Mouse (Mus musculus) kidney, embryonic 16.5 days (tissue): Measurements from ENCODE around the gene Il24. TPM values are rescaled to one million over a fixed set of nuclear protein-coding genes. Genes with fewer than 3 reads are reported as not detected.

Source experiments
- ATAC-seq: fragments of 200-750 bp; cut with Nextera tagmentation; 2 replicates; pipeline ENCODE4 v1.8.0; 2017; ENCODE audit warnings: moderate TSS enrichment; ENCODE audit not compliant: low FRiP score, low TSS enrichment
- H3K27ac ChIP-seq: fragments of 300-500 bp; sonication (generic); 2 replicates; pipeline ENCODE4 v1.5.1; 2014; ENCODE audit warnings: low read length
- H3K27me3 ChIP-seq: fragments of 300-500 bp; sonication (generic); 2 replicates; pipeline ENCODE4 v1.6.1; 2014; ENCODE audit warnings: low read length, control low read depth, mixed read lengths; ENCODE audit not compliant: insufficient read depth
- H3K36me3 ChIP-seq: fragments of 300-500 bp; sonication (generic); 2 replicates; pipeline ENCODE4 v1.6.1; 2014; ENCODE audit warnings: low read length, control low read depth, mixed read lengths; ENCODE audit not compliant: insufficient read depth
- H3K4me1 ChIP-seq: fragments of 300-500 bp; sonication (generic); 2 replicates; pipeline ENCODE4 v1.6.1; 2014; ENCODE audit warnings: low read length, control low read depth, mixed read lengths; ENCODE audit not compliant: insufficient read depth
- H3K4me2 ChIP-seq: fragments of 300-500 bp; sonication (generic); replicated peaks from 2 replicates; pipeline ENCODE4 v1.6.1; 2014; ENCODE audit warnings: low read depth, low read length
- H3K4me3 ChIP-seq: fragments of 300-500 bp; sonication (generic); 2 replicates; pipeline ENCODE4 v1.5.1; 2014; ENCODE audit warnings: mild to moderate bottlenecking, low read length
- H3K9ac ChIP-seq: fragments of 300-500 bp; sonication (generic); replicated peaks from 2 replicates; pipeline ENCODE4 v1.6.1; 2014; ENCODE audit warnings: low read length
- H3K9me3 ChIP-seq: fragments of 300-500 bp; sonication (generic); 2 replicates; pipeline ENCODE4 v1.6.1; 2016; ENCODE audit warnings: low read length, control low read depth
- WGBS: fragments of 180-500 bp; shearing (Covaris S2); extraction: QIAGEN DNeasy Blood & Tissue Kit; methylation state at CpG from one replicate; pipeline ENCODE4 v1.1.7; 2014; 5-methylcytosine and 5-hydroxymethylcytosine counted together
- polyA plus RNA-seq: library from polyadenylated mRNA; unstranded; fragments of >200 nt; fragmentation: Nextera tagmentation; extraction: Ambion mirVana; gene quantifications from 2 replicates; pipeline ENCODE4 v1.2.1, GENCODE M21; 2015

The Il24 gene
- polyA plus RNA-seq, 1 experiment from 2014 or later = not detected

- Histone ChIP-seq H3K4me2 (no peak overlapping the region), H3K4me1 (0 out of 2 replicates have a peak, but pooled peaks cover 6% of the 10 kb centered on the region), H3K36me3 (no peaks in the 10 kb centered on the region), H3K27ac (no peak overlapping the region), H3K9me3 (no peaks in the 10 kb centered on the region), H3K4me3 (no peak overlapping the region), H3K27me3 (no peaks in the 10 kb centered on the region), H3K9ac (no peak overlapping the region)
- 50% methylated on average over 4 of the region's 4 CpGs for WGBS
- ATAC-seq = no peak
Observed at GRCm38 (mm10) chr1:130857456-130857855, 29.8 kb downstream of the Il24 start.

DNA sequence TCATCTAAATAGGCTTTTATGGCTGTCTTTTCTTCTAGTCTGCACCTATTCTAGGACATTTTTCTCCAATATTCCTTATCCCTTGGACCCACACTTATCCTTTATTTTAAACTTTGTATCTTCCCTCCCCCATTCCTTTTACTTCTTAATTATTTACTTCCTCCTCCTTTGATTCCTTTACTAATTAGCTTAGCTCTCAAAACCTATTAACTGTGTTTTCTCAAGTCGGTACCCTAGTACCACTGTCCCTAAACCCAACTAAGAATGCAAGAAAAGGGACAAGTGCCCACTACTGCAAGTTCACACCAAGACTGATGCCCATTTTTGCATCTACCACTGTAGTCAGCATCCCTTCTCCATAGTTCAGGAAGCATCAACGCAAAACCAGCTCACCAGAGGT lies 31.5 kb downstream of the Il24 start:
- Histone ChIP-seq H3K27me3 (no peaks in the 10 kb centered on the region), H3K36me3 (no peaks in the 10 kb centered on the region), H3K4me1 (0 out of 2 replicates have a peak, but pooled peaks cover 6% of the 10 kb centered on the region), H3K4me2 (no peak overlapping the region), H3K27ac (no peak overlapping the region), H3K4me3 (no peak overlapping the region), H3K9ac (no peak overlapping the region), H3K9me3 (no peaks in the 10 kb centered on the region)
- ATAC-seq = no peak
- WGBS = 78% methylated on average over 2 of the region's 2 CpGs

DNA sequence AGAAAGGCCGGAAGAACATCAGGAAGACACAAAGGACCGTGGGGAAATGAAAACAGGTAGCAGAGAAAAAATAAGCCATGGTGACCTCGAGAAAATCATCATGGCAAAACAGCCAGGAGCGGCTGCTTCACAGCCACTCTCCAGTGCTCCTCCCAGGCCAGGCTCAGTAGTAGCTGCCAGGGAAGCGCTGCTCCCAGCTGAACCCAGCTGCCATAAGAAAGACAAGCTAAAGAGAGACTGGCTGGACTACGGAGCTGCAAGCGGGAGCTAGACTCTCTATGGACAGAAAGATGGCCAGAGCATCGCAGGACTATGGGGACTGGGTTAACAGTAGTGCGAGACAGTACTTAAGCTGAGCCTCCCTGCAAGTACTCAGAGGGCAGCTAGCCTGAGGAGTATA lies 32.4 kb downstream of the Il24 start:
- H3K9ac ChIP-seq = no peak overlapping the region
- no peak overlapping the region for H3K27ac ChIP-seq
- no peaks in the 10 kb centered on the region for H3K9me3 ChIP-seq
- no peaks in the 10 kb centered on the region for H3K36me3 ChIP-seq
- no peaks in the 10 kb centered on the region for H3K27me3 ChIP-seq
- peak; percentile 57; the same call in 1 of the 2 replicates for ATAC-seq
- 84% methylated on average over 9 of the region's 9 CpGs for WGBS
- H3K4me2 ChIP-seq = no peak overlapping the region
- no peak overlapping the region for H3K4me3 ChIP-seq
- 0 out of 2 replicates have a peak, but pooled peaks cover 6% of the 10 kb centered on the region for H3K4me1 ChIP-seq

DNA sequence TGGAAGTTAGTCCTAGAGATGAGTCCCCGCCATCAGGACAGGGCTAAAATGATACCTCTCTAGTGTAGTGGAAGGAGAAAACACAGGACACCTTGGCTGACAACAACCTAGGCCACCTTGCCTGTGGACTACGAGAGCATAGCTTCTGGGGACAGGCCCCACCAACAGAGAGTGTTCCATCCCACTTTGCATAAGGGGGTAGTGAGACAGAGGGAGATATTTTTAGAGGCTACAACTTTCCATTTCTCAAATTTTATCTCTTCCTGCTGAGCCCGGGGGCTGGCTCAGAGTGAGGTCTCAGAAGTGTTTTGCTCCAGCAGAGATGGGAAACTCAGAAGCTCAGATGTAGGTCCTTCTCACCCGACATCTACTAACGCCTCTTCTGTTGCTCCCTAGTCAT lies 36.8 kb downstream of the Il24 start:
- no peak overlapping the region for H3K27ac ChIP-seq
- ATAC-seq = no peak
- no peak overlapping the region for H3K4me2 ChIP-seq
- H3K4me3 ChIP-seq = no peak overlapping the region
- H3K4me1 ChIP-seq = 0 out of 2 replicates have a peak, but pooled peaks cover 6% of the 10 kb centered on the region
- 78% methylated on average over 5 of the region's 5 CpGs for WGBS
- H3K36me3 ChIP-seq = no peaks in the 10 kb centered on the region
- H3K9ac ChIP-seq = no peak overlapping the region
- H3K27me3 ChIP-seq = no peaks in the 10 kb centered on the region
- H3K9me3 ChIP-seq = no peaks in the 10 kb centered on the region

DNA sequence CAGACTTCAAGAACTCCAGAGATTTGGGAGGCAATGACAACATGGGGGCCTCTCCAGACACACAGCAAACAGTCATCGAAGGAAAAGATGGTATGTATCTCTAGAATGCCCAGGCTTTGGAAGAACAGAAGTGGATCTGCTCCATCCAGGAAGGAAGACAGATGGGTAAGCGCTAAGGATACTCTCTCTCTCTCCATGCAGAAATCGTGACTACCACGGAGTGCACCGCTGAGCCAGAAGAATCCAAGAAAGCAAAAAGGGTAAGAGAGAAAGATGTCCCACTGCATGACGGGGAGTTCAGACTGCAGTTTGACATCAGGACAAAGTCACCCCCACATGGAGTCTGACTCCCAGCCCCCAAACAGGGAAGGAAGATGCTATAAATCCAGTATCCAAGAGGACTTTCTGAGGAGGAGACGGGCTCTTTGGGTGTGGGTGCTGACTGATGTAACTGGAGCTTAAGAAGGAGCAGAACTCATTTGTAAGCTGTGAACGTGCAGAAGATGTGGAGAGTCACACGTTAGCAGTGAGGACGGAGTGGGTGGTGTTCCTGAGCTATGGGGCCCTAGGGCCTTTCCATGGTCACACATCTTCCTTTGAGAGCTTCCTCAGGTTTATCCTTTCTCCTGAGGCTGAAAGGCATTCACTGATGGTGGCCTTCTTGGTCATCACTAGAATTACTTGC lies 37.6 kb downstream of the Il24 start:
- Histone ChIP-seq H3K4me1 (0 out of 2 replicates have a peak, but pooled peaks cover 6% of the 10 kb centered on the region), H3K27me3 (no peaks in the 10 kb centered on the region), H3K36me3 (no peaks in the 10 kb centered on the region), H3K4me3 (no peak overlapping the region), H3K27ac (no peak overlapping the region), H3K9ac (no peak overlapping the region), H3K9me3 (no peaks in the 10 kb centered on the region), H3K4me2 (no peak overlapping the region)
- 83% methylated on average over 10 of the region's 10 CpGs for WGBS
- ATAC-seq = no peak

- Histone ChIP-seq H3K36me3 (no peaks in the 10 kb centered on the region), H3K4me1 (peaks cover 9% of the 10 kb centered on the region), H3K27me3 (no peaks in the 10 kb centered on the region), H3K4me3 (no peak overlapping the region), H3K9ac (no peak overlapping the region), H3K9me3 (no peaks in the 10 kb centered on the region), H3K4me2 (no peak overlapping the region), H3K27ac (no peak overlapping the region)
- 90% methylated on average over 7 of the region's 7 CpGs for WGBS
- no peak for ATAC-seq
Observed at GRCm38 (mm10) chr1:130844516-130844915, 42.7 kb downstream of the Il24 start.

- Histone ChIP-seq H3K27me3 (no peaks in the 10 kb centered on the region), H3K4me1 (peaks cover 9% of the 10 kb centered on the region), H3K9ac (no peak overlapping the region), H3K27ac (no peak overlapping the region), H3K36me3 (no peaks in the 10 kb centered on the region), H3K4me2 (no peak overlapping the region), H3K9me3 (no peaks in the 10 kb centered on the region), H3K4me3 (no peak overlapping the region)
- no peak for ATAC-seq
- WGBS = 56% methylated on average over 7 of the region's 7 CpGs
Observed at GRCm38 (mm10) chr1:130841621-130842020, 45.6 kb downstream of the Il24 start.

DNA sequence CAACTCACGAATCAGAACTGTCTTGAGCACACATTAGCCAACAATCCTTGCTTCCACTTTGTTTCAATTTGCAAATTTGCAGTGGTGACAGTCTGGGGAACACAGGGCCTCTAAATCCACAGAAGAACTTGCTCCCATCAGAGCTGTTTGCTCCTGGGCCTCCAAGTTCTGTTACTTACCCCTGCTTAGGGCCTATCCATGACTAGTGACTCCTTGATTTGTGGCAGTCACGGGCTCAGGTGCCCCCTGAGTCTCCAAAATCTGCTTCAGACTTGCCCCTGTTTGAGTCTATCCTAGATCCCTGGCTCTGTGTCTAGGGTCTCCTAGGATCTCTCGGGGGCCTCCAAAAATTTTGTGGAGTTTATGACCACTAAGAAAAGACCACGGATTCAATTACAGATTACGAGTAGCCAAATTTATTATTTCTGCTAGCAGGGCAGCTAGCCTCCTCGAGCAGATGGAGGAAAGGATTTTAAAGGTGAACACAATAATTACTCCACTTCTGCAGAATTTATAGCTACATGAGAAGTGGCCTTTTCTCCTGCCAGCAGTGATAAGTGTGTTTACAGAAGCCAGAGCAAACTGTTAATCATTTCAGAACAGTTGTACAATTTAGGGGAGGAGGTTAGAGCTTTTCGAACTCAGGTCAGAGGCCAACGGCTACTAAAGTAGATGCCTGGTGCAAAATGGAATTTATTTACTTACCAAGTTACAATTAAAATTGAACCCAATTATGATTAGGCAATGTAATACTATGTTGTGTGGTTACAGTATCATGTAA lies 46.5 kb downstream of the Il24 start:
- Histone ChIP-seq H3K9ac (no peak overlapping the region), H3K4me3 (no peak overlapping the region), H3K4me2 (no peak overlapping the region), H3K9me3 (no peaks in the 10 kb centered on the region), H3K27me3 (no peaks in the 10 kb centered on the region), H3K27ac (no peak overlapping the region), H3K4me1 (peaks cover 9% of the 10 kb centered on the region), H3K36me3 (no peaks in the 10 kb centered on the region)
- 15% methylated on average over 8 of the region's 8 CpGs for WGBS
- ATAC-seq = no peak

- no peak overlapping the region for H3K9ac ChIP-seq
- no peaks in the 10 kb centered on the region for H3K36me3 ChIP-seq
- ATAC-seq = no peak
- peaks cover 12% of the 10 kb centered on the region for H3K4me1 ChIP-seq
- H3K9me3 ChIP-seq = no peaks in the 10 kb centered on the region
- H3K27me3 ChIP-seq = no peaks in the 10 kb centered on the region
- 58% methylated on average over 6 of the region's 6 CpGs for WGBS
- H3K27ac ChIP-seq = no peak overlapping the region
- H3K4me2 ChIP-seq = no peak overlapping the region
- no peak overlapping the region for H3K4me3 ChIP-seq
Observed at GRCm38 (mm10) chr1:130838288-130838687, 49.0 kb downstream of the Il24 start.
